Mouse (Mus musculus) 3T3-L1 (cell line): ENCODE measurements around the gene Spsb4.

ENCODE experiments used
- DNase-seq: peaks from one replicate; pipeline ENCODE4 v3.0.0-alpha.2; 2015; ENCODE audit warnings: low read depth, low spot score

Spsb4 gene

DNA sequence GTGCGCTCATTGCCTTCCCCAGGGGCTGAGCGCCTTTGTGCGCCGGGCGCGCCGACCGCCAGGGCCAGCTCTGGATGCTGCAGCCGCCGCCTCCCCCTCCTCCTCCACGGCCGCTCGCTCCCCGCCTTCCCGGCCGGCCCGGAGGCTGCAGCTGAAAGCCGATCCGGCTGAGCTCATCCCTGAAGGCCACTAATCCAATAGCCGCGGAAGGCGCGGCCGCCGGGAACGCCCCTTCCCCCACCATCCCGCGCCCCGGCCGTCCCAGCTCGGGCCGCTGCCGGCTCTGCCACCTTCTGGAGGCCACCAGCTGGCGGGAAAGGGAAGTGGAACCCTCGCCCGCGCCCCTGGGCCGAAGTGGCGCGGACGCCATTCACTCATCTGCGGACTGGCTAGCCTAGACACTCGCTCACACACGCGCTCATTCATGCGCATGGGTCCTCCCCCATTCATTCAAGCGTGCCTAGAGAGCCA, at the start of gene Spsb4:
Gene Spsb4 (minus strand): TSS at position 167 of the 471 bp plus-strand sequence.
- DNase-seq = peak; percentile 23

DNA sequence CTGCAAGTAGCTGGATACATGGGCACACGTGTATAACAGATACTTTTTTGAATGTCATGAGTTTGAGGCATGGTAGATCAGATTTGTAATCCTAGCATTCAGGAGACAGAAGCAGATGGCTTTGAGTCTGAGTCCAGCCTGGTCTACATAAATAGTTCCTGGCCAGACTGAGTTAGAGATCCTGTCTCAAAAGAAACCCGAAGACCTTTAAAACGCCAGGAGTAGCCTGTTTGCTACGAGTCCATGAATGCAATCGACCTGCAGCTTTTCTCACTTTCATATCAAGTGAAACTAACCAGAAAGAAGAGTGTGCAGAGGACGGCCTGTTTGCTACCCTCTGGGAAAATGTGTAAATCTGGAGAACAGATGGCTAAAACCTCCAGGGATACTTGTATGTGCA, 49.1 kb upstream of the Spsb4 start:
- DNase-seq = no peak

DNA sequence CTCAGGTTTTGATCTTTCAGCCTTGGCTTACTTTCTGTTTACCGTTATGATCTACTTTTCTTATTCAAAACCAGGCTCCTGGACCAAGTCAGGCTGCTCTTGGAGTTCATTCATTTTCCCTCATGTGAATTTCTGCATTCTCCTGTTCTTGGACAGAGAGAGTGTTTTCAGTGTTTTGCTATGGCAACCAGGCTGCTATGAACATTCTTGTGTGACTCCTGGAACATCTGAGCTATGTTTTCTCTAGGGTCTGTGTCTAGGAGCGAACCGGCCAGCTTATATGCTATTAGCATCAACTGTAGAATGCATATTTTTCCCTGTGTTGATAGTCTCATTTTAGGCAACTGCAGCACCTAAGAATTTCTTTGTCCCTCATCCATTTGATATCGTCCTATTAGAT, 47.2 kb upstream of the Spsb4 start:
- DNase-seq = no peak

DNA sequence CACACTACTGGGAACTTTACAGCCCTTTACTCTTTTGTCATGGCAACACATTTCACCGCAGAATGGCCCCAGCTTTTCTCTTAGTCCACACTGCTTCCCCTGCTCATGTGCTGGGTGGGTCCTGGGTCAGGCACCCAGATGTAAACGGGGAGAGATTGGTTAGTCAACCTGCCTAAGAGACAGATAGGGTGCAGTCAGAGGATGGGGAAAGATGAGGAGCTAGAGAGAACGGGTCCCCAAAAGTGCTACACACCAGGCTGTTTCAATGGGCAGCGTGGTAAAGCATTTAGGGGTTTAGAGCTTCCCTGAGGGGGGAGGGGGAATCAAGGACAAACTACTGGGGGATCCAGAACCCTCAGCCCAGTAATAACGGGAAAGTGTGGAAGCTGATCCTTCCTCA, 46.6 kb upstream of the Spsb4 start:
- no peak for DNase-seq

DNA sequence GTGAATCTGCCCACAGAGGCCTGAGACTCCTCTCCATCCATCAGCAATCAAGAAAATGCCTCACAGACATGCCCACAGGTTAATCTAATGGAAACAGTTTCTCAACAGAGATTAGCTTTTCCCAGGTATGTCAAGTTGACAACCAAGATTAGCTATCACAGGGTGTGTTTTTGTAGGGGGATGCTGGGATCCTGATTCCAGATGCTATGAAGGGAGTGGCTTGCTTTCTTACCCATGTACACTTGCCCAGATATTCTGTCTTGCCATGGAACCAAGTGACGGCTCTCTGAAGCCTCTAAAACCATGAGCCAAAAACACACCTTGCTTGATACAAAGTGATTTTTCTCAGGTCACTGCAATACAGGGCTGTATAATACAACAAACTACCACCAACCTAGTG, 45.5 kb upstream of the Spsb4 start:
- no peak for DNase-seq

DNA sequence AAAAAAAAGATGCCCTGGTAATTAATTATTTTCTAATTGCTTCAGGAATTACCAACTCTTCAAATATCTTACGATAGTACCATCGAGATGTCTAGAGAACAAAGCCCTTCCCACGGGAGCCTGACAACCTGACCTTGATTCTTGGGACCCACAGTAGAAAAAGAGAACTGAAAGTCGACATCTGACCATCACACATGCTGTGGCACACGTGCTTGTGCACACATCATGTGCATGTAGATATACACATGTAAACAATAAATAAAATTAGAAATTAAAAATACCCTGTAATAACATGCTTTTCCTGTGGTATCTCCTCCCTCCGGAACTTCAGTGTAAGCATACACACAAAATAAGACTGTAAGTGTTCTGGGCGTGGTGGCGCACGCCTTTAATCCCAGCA, 43.1 kb upstream of the Spsb4 start:
- no peak for DNase-seq

DNA sequence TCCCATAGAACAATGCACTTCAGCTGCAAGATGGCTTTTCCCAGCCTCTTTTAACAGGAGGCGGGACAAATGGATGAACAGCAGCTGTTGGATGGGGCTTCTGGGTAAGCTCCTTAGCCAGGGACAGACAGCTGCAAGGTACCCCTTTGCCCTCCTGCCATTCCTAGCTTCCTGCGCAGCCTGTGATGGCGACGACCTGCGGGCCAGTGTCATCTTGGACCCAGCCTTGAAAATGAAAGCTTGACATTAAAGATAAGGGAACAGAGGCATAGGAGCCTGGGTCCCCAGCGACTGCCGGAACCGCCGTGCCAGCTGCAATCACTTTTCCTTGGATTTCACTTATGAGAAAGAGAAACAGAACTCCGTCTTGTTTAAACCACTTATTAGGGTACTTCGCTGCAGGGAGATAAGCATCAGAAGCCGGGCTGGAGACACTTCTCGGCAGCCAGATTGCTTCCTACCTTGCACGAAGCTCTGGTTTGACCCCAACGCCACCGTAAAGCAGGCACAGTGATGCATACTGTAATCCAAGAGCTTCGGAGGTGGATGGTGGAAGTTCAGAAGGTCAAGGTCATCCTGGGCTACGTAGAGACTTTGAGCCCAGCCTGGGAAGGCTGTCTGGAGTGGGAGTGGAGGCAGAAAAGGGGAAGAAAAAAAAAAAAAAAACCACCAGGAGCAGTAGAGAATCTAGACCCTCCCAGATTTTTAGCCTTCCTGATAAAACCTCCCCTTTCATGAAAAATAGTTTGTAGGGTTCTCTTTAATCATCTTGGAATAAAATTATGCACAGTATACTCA, 38.1 kb upstream of the Spsb4 start:
- no peak for DNase-seq

DNA sequence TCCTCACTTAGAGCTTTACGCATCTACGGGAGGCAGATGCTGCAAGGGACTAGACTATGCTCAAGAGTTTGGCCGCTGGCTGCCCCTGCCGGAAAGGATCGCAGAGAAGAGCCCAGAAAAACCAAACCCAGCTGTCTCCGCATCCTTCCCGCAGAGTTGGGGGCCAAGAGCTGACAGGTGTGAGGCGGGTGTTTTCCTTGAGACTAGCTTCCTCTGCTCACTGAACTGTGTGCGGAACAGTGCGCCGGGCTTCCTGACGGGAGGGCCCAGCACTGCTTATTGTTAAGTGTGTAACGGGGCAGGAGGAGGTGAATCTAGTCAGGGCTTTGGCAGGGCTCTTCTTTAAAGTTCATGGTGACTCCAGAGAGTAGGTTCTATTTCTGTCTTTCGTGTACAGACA, 37.3 kb upstream of the Spsb4 start:
- no peak for DNase-seq

DNA sequence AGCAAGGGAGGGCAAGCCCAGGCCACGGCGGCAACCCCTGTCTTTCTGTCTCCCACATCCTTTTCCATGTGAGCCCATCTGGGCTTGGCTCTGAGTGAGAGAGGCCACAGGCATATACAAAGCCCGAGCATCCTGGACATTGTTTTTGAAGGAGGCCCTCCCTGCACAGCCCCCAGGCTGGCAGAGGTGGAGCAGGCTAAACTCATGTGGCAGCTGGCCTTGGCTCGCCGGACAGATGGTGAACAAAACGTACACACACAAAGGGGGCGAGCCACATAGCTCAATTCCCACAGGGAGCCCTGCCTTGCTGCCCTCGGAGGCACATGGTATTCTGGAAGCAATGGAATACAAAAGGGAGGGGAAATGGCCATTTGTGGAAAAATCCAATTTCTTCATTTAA, 32.5 kb upstream of the Spsb4 start:
- DNase-seq = peak; percentile 48

DNA sequence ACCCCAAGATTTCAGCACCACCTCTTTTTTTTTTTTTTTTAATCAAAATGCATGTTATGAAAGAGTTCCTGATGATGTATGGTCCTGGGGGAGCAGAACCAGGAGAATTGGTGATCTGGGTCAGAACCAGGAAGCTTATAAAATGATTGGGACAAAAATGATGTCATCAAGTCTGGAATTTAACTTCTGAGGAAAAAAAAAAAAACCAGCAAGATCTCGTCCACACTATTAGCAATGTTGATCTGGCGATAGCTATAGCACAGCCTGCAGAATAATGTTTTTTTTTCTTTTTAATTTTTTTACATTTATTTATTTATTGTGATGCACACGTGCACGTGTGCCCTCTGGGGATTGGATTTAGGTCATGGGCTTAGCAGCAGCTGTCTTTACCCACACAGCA, 27.6 kb upstream of the Spsb4 start:
- no peak for DNase-seq

DNA sequence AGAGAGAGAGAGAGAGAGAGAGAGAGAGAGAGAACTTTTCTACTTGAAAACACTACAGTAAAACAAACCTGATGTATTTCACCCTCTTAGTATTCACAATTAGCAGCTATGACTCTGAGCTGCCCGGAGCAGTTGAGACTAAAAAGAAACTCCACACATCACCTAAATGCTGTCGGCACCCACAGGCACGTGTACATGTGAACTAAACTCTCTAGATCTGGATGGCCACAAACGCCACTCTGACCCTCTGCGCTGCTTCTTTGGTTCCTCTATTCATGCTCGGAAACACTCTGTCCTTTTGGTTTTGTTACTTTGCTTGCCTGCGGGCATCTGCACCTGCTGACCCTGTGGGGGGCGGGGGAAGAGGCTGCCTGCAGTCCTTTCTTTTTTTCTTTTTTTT, 23.0 kb upstream of the Spsb4 start:
- no peak for DNase-seq

DNA sequence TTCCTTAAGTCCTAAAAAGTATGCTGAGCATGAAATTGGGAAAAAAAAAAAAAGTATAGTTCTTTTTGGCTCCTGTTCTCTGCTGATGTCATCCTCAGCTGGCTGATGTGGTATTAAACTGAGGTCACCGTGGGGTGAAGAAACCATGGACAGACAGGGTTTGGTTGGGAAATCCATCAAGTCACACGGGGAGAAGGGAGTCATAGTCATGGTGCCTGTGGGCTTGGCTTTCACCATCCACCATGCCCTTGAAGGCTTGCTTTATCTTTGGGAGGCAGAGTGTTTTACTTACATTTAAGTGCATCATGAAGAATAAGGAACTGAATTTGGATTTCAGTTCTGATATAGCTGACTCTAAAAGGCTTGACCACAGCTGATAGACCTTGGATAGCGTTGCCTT, 19.4 kb upstream of the Spsb4 start:
- peak; percentile 25 for DNase-seq

DNA sequence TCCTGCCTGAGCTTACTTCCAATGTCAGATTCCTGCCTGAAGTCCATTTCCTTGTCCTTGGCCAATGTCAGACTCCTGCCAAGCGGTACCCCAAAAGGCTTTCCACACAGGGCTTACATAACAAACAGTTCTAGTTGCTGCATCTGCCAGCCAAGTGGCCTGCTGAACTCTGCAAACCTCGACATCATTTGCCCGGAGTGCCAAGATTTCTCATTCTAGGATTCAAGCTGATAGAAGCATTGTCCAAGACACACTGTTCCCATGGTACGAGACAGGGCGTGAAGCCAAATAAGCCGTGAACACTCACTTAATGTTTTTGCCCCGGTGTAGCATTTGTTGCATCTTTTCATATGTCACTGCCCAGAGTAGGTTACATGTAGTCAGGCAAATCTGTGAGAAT, 18.0 kb upstream of the Spsb4 start:
- no peak for DNase-seq

DNA sequence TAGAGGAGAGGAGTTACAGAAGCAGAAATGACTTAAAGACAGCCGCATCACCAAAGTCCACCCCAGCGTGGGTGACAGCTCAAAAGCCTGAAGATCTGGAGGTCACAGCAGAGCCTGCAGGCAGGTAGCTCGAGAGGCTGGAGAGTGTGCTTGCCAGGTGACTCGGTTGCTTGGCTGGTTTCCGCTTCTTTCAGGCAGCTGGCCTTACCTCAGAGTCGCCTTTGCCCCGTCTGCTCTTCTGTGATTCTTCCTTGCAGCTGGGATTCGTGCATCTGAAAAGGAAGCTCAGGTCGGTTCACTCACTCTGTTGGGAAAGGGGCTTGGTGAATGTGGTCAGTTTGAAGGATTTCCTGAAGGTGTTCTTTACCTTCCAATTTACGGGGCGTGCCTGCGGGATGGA, 8.7 kb upstream of the Spsb4 start:
- DNase-seq = no peak

DNA sequence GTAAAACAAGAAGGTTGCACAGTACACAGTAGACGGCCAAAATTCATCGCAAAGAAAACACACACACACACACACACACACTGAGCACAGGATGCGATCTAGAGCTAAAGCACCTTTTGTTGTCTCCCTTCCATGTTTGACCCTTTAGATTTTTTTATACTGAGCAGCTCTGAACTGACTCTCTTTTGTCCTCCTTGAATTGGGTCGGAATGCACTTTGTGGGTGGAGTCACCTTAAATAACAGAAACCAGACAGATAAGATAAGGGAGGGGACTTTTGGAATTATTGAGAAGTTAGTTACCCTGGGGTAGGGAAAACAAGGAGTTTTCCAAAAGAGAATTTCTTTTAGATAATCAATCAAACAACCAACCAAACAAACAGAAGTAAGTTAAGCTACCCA, 7.4 kb upstream of the Spsb4 start:
- no peak for DNase-seq

DNA sequence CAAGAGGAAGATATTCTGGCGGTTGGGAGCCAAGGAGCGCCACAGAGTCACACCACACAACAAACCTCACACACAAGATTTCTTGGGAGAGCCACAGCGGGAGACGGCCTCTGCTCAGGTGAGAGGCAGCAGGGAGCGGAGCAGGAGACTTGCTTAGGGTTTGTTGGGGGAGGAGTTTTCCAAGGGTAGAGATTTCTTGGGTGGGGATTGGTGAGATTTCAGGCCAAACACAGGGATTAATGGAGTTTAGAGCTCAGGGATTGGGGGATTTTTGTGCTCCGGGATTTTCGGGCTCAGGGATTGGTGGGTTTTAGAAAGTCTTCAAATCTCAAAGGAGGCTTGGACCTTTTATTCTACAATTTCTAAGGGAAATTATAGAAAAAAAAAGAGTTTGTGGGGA, 5.8 kb upstream of the Spsb4 start:
- no peak for DNase-seq

DNA sequence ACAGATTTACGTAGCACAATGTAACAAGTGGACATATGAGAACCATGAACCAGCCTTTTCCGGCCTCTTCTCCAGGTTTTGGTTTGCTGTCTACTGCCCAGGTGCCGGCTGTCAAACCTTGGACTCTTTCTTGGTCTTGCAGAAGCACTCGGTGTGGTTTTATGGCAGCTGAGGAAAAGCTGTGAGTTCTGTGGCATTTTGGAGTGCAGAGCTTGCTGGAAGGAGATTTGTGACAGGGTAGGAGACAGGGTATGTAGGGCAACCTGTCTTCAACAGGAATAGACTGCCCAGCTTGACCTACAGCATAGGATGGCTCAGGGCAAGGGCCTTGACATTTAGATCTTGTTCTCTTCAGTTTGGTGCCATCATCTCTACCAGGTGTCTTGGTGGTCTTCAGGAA, 4.3 kb upstream of the Spsb4 start:
- no peak for DNase-seq

DNA sequence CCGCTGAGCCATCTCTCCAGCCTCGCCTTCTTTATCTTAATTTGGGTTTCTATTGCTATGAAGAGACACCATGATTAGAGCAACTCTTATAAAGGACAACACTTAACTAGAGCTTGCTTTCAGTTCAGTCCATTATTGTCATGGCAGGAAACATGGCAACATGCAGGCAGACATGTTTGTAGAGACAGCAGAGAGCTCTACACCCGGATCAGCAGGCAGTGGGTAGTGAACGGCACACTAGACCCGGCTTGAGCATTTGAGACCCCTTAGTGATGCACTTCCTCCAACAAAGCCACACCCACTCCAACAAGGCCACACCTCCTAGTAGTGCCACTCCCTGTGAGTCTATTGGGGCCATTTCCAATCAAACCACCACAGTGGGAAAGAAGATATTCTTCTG, 3.7 kb upstream of the Spsb4 start:
- DNase-seq = no peak

DNA sequence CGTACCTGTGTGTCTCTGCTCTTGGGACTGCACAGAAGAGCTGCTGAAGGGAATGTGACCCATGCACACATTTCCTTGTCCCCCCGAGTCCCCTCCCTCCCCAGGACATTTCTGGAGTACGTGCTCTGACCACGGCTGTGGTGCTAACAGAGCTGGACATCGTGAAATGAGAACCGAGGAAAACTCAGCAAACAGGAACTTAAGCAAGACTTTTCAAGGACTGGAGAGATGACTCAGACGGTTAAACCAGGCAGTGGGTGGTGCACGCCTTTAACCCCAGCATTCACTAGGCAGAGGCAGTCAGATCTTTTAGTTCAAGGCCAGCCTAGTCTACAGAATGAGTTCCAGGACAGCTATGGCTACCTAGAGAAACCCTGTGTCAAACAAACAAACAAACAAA, 1.5 kb upstream of the Spsb4 start:
- DNase-seq = no peak

DNA sequence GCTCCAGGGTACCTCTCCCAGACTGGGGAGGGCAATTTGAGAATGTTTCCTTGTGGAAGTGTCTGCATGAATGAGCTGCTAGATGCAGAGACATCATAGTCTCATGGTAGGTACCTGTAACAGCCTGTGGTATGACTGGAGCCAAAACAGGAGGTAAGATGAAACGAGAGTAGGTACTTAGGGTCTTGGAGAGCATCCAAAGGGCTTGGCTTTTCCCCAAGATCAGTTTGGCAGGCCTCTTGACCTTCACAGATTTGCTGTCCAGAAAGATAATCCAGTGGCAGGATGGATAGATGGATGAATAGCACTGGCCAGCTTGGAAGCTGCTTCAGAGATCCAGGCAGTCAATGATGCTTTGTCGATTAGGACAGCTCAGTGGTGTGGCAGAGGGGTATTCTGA, 1.0 kb upstream of the Spsb4 start:
- no peak for DNase-seq

DNA sequence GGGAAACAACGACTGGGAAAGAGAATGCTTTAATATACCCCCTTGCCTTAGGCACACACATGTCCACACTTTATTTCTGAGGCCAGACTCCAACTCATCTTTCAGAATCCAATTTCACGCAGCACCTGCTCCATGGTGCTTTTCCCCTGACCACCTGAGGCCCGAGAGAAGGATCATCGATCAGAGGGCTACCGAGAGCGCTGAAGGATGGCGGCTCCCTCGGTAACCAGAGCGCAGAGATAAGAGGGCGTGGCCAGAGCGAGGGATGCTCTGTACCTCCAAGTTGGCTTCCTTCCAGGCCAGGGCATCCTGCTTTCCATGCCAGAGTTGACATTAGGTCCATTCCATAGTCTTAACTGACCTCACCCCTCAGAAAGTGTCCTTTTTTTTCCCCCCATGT, 588 bp upstream of the Spsb4 start:
- no peak for DNase-seq

DNA sequence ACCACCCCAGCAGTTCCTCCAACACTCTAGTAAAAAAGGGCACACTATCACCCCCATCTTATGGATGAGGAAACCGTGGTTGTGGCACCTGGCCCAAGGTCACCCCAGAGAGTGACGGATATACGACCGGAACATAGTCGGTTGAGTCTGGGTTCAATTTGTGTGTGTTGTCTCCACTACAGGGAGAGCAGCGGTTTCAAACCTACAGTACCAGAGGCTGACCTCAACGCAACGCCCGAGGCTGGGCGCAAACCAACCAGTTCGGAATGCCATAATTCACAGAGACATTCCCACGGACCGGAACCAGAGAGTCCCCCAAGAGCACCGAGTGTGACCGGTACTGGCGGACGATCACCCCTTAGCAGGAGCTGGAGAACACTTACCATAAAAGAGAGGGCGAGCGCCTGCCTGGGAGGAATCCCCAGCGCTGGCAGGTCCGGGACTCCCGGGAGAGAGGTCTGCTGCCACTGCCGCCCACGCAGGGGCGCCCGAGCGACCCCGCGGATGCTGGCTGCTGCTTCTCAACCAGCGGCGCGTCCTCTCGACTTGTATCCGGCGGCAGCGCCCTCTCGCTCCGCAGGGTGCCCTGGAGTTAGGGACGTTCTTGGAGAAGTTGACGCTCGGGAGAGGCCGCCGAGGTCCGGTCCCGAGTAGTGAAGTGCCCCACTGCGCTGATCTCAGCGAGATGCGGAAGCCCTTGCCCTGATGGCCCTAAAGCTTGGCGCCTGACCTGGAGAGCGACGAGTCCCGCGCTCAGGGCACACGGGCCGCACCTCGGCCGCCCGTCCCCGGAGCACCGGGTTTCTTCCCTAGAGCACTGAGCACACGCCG, 617 bp downstream of the Spsb4 start:
- no peak for DNase-seq
